Mouse (Mus musculus): ENCODE measurements around the gene Zfp386.

DNA sequence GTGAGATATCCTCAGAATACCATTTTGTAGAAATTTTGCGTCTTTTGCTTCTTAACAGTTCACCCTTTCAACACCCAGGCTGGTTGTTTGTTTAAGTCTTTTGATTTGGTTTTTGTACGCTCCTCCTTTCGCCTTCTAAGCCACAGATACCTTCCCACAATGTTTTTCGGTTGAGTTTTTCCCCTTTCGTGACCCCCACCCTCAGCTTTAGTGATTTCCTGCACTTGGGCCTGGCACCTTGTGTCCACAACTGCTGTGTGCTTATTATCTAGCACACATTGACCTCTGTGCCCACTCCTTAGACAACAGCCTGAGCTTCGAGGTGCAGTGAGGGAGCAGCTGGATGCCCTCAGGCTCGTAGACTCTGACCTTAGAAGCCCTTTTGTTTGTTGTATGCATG is 1.2 kb downstream of the Zfp386 start:
- TF ChIP-seq POLR2A (IDR thresholded peaks at IDR 0.05; ENCODE audit: extremely low read depth, insufficient read depth, low read length) (no peak), CTCF (IDR thresholded peaks at IDR 0.05; ENCODE audit: low read depth, low read length) (no peak)

All from liver, adult 2 months (tissue).